Mouse (Mus musculus) intestine, embryonic 14.5 days (tissue): ENCODE data around the gene Zfp710. TPM values are rescaled to one million over a fixed set of nuclear protein-coding genes. Genes with fewer than 3 reads are reported as not detected.

Experiments used
- ATAC-seq: fragments of 200-750 bp; cut with Nextera tagmentation; replicated peaks from 2 replicates; pipeline ENCODE4 v1.8.0; 2017; ENCODE audit warnings: low read depth, moderate number of reproducible peaks, moderate TSS enrichment, moderate library complexity; ENCODE audit not compliant: low FRiP score, low TSS enrichment
- DNase-seq: peaks from one replicate; pipeline ENCODE4 v3.0.0-alpha.2; 2018; ENCODE audit warnings: low spot score
- H3K27ac ChIP-seq: fragments of 300-500 bp; sonication (generic); 2 replicates; pipeline ENCODE4 v1.5.1; 2014; ENCODE audit warnings: low read depth, mild to moderate bottlenecking, control low read depth
- H3K27me3 ChIP-seq: fragments of 300-500 bp; sonication (generic); replicated peaks from 2 replicates; pipeline ENCODE4 v1.6.1; 2014; ENCODE audit warnings: low read length, control low read depth; ENCODE audit not compliant: control insufficient read depth, insufficient read depth
- H3K36me3 ChIP-seq: fragments of 300-500 bp; sonication (generic); 2 replicates; pipeline ENCODE4 v1.6.1; 2014; ENCODE audit warnings: low read length, control low read depth; ENCODE audit not compliant: control insufficient read depth, insufficient read depth
- H3K4me1 ChIP-seq: fragments of 300-500 bp; sonication (generic); replicated peaks from 2 replicates; pipeline ENCODE4 v1.6.1; 2014; ENCODE audit warnings: low read length, control low read depth, mixed read lengths; ENCODE audit not compliant: control insufficient read depth, insufficient read depth
- H3K4me2 ChIP-seq: fragments of 300-500 bp; sonication (generic); 2 replicates; pipeline ENCODE4 v1.6.1; 2014; ENCODE audit warnings: low read length
- H3K4me3 ChIP-seq: fragments of 300-500 bp; sonication (generic); 2 replicates; pipeline ENCODE4 v1.5.1; 2014; ENCODE audit warnings: low read depth, low read length, control low read depth, mixed read lengths
- H3K9ac ChIP-seq: fragments of 300-500 bp; sonication (generic); 2 replicates; pipeline ENCODE4 v1.6.1; 2014; ENCODE audit warnings: mild to moderate bottlenecking, low read length
- H3K9me3 ChIP-seq: fragments of 300-500 bp; sonication (generic); 2 replicates; pipeline ENCODE4 v1.6.1; 2016; ENCODE audit warnings: low read length, control low read depth; ENCODE audit not compliant: control insufficient read depth
- WGBS: fragments of 180-500 bp; shearing (Covaris S2); extraction: QIAGEN DNeasy Blood & Tissue Kit; methylation state at CpG from one replicate; pipeline ENCODE4 v1.1.7; 2014; 5-methylcytosine and 5-hydroxymethylcytosine counted together
- polyA plus RNA-seq: library from polyadenylated mRNA; unstranded; fragments of >200 nt; fragmentation: Nextera tagmentation; extraction: Ambion mirVana; gene quantifications from 2 replicates; pipeline ENCODE4 v1.2.1, GENCODE M21; 2014

Gene Zfp710
- polyA plus RNA-seq, 1 experiment from 2014 or later: 18.9 TPM

DNA sequence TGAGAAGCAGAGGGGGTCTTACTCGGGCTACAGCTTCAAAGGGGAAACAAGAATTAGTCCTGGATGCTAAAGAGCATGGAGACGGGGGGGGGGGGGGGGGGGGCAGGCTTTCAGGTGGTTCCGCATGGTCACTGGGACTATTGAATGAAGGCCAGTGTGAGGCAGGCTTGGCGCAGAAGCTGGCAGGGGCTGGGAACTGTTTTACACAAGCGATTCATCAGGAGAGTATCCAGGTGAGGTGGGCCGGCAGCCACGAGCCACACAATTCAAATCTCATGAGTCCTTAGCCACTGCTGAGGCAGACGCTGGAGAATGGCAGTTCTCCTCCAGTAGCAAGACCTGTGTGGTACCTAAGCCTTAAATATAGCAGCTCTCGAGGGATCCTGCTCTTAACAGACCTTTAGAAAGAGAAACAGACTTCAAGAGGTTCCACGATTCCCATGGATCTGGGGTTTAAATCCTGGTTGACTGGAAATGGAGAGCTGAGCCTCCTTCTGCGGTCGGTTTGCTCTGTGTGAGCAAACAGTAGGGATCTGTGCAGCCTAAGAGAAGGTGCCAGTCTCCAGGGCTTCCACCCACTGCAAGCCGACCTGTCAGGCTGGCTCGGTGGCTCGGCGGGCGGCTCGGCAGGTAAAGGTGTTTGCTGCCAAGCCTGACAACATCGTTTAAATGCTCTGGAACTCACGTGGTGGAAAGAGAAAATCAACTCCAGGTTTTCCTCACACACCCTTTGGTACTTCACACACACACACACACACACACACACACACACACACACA lies 19.6 kb upstream of the Zfp710 start:
- WGBS: 51% methylated on average over 20 of the region's 20 CpGs
- Histone ChIP-seq H3K36me3 (no peaks in the 10 kb centered on the region), H3K4me3 (no peak overlapping the region), H3K4me2 (no peak overlapping the region), H3K4me1 (no peaks in the 10 kb centered on the region), H3K9me3 (no peaks in the 10 kb centered on the region), H3K9ac (no peak overlapping the region), H3K27me3 (no peaks in the 10 kb centered on the region), H3K27ac (no peak overlapping the region)
- no peak for ATAC-seq
- no peak for DNase-seq

DNA sequence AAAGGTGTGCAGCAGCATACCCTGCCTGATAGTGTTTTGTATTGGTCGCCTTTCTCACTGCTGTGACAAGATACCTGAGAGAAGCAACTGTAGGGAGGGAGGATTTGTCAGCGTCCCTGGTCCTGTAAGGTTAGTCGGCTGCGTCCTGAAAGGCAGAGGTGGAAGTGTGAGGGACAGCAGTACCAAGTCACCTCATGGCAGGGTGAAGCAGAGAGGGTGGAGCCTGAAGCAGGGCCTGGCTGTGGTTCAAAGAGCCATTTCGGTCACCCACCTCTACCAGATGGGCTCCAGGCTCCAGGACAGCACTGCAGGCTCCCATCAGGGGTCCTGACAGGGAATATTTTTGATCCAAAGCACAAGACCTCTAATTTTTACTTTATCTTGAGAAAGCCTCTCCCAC lies 13.9 kb upstream of the Zfp710 start:
- WGBS: 62% methylated on average over 5 of the region's 5 CpGs

DNA sequence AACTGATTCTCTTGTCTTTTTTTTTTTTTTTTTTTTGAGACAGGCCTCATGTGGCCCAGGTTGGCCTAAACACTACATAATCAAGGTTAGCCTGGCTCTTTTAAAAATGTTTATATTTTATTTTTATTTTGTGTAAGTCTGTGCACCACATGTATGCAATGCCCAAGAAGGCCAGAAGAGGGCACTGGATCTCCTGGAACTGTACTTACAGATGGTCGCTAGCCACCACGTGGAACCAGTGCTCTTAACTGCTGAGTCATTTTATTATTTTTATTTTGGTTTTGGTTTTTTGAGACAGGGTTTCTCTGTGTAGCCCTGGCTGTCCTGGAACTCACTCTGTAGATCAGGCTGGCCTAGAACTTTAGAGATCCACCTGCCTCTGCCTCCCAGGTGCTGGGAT lies 13.1 kb upstream of the Zfp710 start:
- no peak overlapping the region for H3K27ac ChIP-seq
- H3K4me3 ChIP-seq: no peak overlapping the region
- H3K9me3 ChIP-seq: no peaks in the 10 kb centered on the region
- H3K36me3 ChIP-seq: no peaks in the 10 kb centered on the region
- DNase-seq (no peak), ATAC-seq (no peak)
- no peaks in the 10 kb centered on the region for H3K4me1 ChIP-seq
- no peaks in the 10 kb centered on the region for H3K27me3 ChIP-seq
- WGBS: 58% methylated on average over 2 of the region's 2 CpGs
- H3K9ac ChIP-seq: no peak overlapping the region
- no peak overlapping the region for H3K4me2 ChIP-seq

More for the DNA sequence above, 13.9 kb upstream of the Zfp710 start:
- Histone ChIP-seq H3K36me3 (no peaks in the 10 kb centered on the region), H3K27ac (no peak overlapping the region), H3K9ac (no peak overlapping the region), H3K4me3 (no peak overlapping the region), H3K4me1 (no peaks in the 10 kb centered on the region), H3K27me3 (no peaks in the 10 kb centered on the region), H3K4me2 (no peak overlapping the region), H3K9me3 (no peaks in the 10 kb centered on the region)
- DNase-seq (no peak), ATAC-seq (no peak)

DNA sequence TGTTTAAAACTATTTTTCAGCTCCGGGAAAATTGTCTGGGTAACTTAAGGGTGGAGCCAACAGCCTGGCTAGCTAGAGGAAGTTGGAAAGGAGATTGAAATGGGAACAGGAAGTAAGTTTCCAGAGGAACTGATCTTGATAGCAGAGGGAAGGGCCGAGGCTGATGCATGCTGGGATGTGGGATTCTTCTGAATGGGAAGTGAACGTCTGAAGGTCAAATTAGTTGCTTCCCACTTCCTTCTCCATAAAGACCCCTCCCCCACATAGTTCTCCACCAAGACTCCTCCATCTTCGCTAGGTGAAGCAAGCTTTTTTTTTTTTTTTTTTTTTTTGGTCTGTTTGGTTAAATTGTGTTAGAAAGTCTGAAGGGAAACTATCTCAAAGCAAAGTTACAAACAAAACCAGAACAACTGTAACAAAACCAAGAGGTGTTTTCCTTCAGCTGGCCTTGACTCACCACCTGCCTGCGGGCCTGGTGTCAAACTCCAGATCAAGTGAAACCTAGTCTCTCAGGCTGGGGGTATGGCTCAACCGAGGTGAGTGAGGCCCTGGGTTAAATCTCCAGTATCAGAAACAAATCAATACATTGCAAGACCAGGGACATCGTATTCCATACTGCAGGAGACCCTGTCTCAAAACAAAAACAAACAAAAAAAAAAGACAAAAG lies 10.6 kb upstream of the Zfp710 start:
- DNase-seq (no peak), ATAC-seq (no peak)
- Histone ChIP-seq H3K4me2 (no peak overlapping the region), H3K9me3 (no peaks in the 10 kb centered on the region), H3K4me3 (no peak overlapping the region), H3K9ac (no peak overlapping the region), H3K27me3 (no peaks in the 10 kb centered on the region), H3K36me3 (no peaks in the 10 kb centered on the region), H3K4me1 (no peaks in the 10 kb centered on the region), H3K27ac (no peak overlapping the region)
- 56% methylated on average over 7 of the region's 7 CpGs for WGBS

DNA sequence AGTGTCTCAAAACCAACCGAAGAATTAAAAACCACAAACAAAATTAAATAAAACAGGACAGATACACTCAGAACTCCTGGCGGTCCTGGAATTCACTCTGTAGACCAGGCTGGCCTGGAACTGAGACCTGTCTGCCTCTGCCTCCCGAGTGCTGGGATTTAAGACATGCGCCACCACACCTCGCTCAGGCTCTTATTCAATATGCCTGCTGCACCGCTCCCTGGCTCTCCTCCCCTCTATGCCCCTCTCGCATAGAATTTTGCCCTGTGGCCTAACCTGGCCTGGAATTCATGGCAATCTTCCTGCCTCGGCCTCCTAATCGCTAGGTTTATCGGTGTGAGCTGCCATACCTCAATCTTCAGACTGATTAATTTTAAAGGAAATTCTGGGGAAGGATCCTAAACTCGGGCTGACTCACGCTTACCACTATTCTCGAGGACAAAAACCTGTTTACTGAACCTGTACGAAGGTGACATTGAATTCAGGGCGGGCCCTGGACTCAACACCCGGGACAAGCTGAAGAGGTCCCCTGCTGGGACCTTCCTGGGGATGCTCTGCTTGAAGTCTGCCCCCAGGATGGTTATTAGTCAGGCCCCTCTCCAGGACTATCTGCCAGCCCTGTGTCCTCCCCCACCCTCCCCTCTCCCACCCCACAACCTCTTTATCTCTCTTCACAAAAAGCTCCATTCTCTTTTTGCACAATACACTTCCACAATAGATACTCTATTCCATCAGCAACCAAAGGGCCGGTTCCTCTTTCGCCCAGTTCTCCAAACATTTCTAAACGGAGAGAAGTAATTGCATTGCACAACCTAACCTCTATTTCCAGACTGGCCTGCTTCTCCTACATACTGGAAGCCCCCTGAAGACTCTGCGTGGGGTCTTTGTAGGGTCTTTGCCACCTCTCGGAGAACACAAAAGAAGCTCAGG lies 9.5 kb upstream of the Zfp710 start:
- Histone ChIP-seq H3K4me1 (no peaks in the 10 kb centered on the region), H3K4me2 (no peak overlapping the region), H3K36me3 (no peaks in the 10 kb centered on the region), H3K27ac (no peak overlapping the region), H3K9me3 (no peaks in the 10 kb centered on the region), H3K27me3 (no peaks in the 10 kb centered on the region), H3K9ac (no peak overlapping the region), H3K4me3 (no peak overlapping the region)
- 83% methylated on average over 21 of the region's 21 CpGs for WGBS
- ATAC-seq (no peak), DNase-seq (no peak)

DNA sequence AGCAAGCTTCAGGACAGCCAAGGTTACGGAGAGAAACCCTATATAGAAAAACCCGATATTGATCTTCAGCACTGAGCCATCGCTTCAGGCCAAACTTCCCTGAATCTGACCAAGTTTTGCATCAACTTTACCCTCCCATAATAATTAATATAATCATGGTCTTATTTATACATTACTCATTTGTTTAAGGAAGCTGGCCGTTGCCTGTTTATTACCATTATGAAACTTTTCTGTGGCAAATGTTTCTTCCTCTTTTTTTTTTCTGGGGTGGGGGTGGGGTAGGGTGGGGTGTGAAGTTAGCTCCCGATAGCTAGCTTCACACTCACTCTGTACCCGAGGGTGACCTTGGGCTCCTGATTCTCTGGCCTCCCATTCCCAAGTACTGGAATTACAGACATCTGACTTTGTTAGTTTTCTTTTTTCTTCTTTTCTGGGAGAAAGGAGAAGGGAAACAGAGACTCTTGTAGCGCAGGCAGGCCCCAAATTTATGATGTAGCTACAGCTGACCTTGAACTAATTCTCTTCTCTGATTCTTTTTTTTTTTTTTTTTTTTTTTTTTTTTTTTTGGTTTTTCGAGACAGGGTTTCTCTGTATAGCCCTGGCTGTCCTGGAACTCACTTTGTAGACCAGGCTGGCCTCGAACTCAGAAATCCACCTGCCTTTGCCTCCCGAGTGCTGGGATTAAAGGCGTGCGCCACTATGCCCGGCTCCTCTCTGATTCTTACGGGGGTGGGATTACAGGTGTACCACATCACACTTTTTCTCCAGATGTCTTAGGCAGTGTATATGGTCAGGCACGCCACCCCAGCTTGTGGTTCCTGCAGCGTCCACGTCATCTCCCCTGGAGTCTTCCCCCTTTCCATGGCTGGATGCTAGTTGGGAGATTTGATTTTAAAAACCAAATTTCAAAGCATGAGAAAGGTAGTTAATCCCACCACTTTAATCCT lies 5.8 kb upstream of the Zfp710 start:
- no peak overlapping the region for H3K4me3 ChIP-seq
- no peak overlapping the region for H3K27ac ChIP-seq
- H3K27me3 ChIP-seq: no peaks in the 10 kb centered on the region
- DNase-seq (no peak), ATAC-seq (no peak)
- no peak overlapping the region for H3K4me2 ChIP-seq
- H3K4me1 ChIP-seq: peaks cover 3% of the 10 kb centered on the region; the same call in 1 of the 2 replicates
- WGBS: 76% methylated on average over 16 of the region's 17 CpGs
- H3K36me3 ChIP-seq: no peaks in the 10 kb centered on the region
- no peak overlapping the region for H3K9ac ChIP-seq
- no peaks in the 10 kb centered on the region for H3K9me3 ChIP-seq

DNA sequence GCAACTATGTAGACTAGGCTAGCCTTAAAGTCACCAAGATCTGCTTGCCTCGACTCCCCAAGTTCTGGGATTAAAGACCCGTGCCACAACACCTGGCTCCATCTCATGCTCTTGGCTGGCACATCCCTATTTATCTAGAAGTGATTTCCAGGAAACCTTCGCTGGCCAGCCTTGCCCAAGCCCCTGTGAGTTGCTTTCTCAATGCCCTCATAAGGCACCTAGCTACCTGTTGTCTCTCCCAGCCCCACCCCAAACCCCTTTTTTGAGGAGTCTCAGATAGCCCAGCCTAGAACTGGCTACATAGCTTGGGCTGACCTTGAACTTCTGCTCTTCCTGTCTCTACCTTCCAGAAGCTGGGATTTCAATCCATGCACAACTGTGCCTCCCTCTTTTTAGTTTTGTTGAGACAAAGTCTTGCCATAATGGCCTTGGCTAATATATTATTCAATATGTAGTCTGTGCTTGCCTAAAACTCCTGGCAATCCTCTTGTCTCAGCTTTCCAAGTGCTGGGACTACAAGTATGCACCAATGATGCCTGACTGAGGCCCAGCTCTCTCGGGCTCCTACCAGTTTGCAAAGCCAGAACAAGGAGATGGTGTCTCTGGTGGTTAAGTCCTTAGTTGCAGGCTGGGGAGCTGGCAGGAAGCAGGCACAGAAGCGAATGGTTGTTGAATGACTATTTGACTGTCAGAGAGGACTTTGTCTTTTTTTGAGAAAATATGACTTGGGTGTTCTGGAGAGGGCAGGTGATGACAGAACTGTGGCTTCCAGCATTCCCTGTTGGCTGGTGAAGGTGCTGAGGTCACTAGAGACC lies 786 bp upstream of the Zfp710 start:
- DNase-seq (no peak), ATAC-seq (no peak)
- Histone ChIP-seq H3K36me3 (no peaks in the 10 kb centered on the region), H3K9ac (no peak overlapping the region), H3K27ac (peak overlapping the region; percentile 92; the same call in 1 of the 2 replicates), H3K27me3 (no peaks in the 10 kb centered on the region), H3K4me2 (peak overlapping the region; percentile 99), H3K4me1 (peaks cover 20% of the 10 kb centered on the region), H3K9me3 (no peaks in the 10 kb centered on the region), H3K4me3 (no peak overlapping the region)
- WGBS: 78% methylated on average over 5 of the region's 5 CpGs
